ENCODE assay signal across 10 mouse cellular contexts in genomic region chr9:121320433-121320832, GRCm38 (mm10). TPM values are rescaled to one million over a fixed set of nuclear protein-coding genes. Genes with fewer than 3 reads are reported as not detected.
DNase-seq lines count a peak whose midpoint lies in the region; ATAC-seq and TF ChIP-seq lines count a peak whose summit lies in the region.
"Had no signal": no experiment of that assay in that cellular context is flagged by ENCODE, and none has a peak within 500 bp of the region (broad histone marks: within the 10 kb centered on the region; RNA-seq: fewer than 3 reads in every experiment).

No protein-coding gene starts in this region.

- no peak overlapping the region for H3K4me2 ChIP-seq in heart, embryonic 13.5 days
- H3K4me2 ChIP-seq in heart, embryonic 11.5 days = no peak overlapping the region
- no peak overlapping the region for H3K4me2 ChIP-seq in midbrain, embryonic 13.5 days (replicated peaks)
- H3K4me2 ChIP-seq in midbrain, postnatal 0 days (ENCODE audit: low read depth, low read length, poor library complexity, severe bottlenecking) = no peak overlapping the region
- H3K4me2 ChIP-seq in heart, postnatal 0 days (ENCODE audit: low read depth, low read length) = no peak overlapping the region
- H3K4me2 ChIP-seq in stomach, postnatal 0 days (replicated peaks; ENCODE audit: low read depth) = no peak overlapping the region
- H3K4me2 ChIP-seq: embryonic facial prominence, embryonic 15.5 days had no signal

- peak overlapping the region; percentile 58 for H3K27ac ChIP-seq in heart, embryonic 13.5 days (replicated peaks)
- H3K27ac ChIP-seq in heart, embryonic 11.5 days (ENCODE audit: low read depth, low read length) = no peak overlapping the region
- H3K27ac ChIP-seq in midbrain, embryonic 13.5 days = peak overlapping the region; percentile 67; the same call in 1 of the 2 replicates
- H3K27ac ChIP-seq in midbrain, postnatal 0 days (ENCODE audit: low read depth, low read length) = no peak overlapping the region
- H3K27ac ChIP-seq in heart, postnatal 0 days (ENCODE audit: low read depth) = peak overlapping the region; percentile 89
- no peak overlapping the region for H3K27ac ChIP-seq in stomach, postnatal 0 days (replicated peaks)
- H3K27ac ChIP-seq: embryonic facial prominence, embryonic 15.5 days had no signal

- no peak for TF ChIP-seq EP300 in heart, postnatal 0 days (IDR thresholded peaks at IDR 0.05; ENCODE audit: low read depth)
- no peak for TF ChIP-seq EP300 in stomach, postnatal 0 days (optimal IDR thresholded peaks at IDR 0.05)

- peaks cover 30% of the 10 kb centered on the region for H3K36me3 ChIP-seq in heart, embryonic 13.5 days
- H3K36me3 ChIP-seq in heart, embryonic 11.5 days (ENCODE audit: control insufficient read depth, insufficient read depth, low read length) = peaks cover 3% of the 10 kb centered on the region; the same call in 1 of the 2 replicates
- H3K36me3 ChIP-seq in midbrain, embryonic 13.5 days = peaks cover 10% of the 10 kb centered on the region
- no peaks in the 10 kb centered on the region for H3K36me3 ChIP-seq in midbrain, postnatal 0 days (ENCODE audit: insufficient read depth, low read length)
- 0 out of 2 replicates have a peak, but pooled peaks cover 4% of the 10 kb centered on the region for H3K36me3 ChIP-seq in heart, postnatal 0 days (replicated peaks; ENCODE audit: control insufficient read depth, insufficient read depth, low read length)
- H3K36me3 ChIP-seq in stomach, postnatal 0 days (ENCODE audit: control insufficient read depth, insufficient read depth, low read length) = 0 out of 2 replicates have a peak, but pooled peaks cover 5% of the 10 kb centered on the region

- 0 out of 2 replicates have a peak overlapping the region, but pooled peaks have one; percentile 64 for H3K9ac ChIP-seq in heart, embryonic 13.5 days
- no peak overlapping the region for H3K9ac ChIP-seq in heart, embryonic 11.5 days (ENCODE audit: low read depth, low read length)
- H3K9ac ChIP-seq in midbrain, embryonic 13.5 days (replicated peaks) = no peak overlapping the region
- H3K9ac ChIP-seq in midbrain, postnatal 0 days (replicated peaks; ENCODE audit: low read length, poor library complexity, severe bottlenecking) = no peak overlapping the region
- no peak overlapping the region for H3K9ac ChIP-seq in heart, postnatal 0 days (replicated peaks; ENCODE audit: low read depth, low read length)
- no peak overlapping the region for H3K9ac ChIP-seq in stomach, postnatal 0 days (ENCODE audit: low read length)
- H3K9ac ChIP-seq: embryonic facial prominence, embryonic 15.5 days had no signal

- 66% methylated on average over 2 of the region's 2 CpGs for whole genome bisulfite sequencing in heart, embryonic 13.5 days
- WGBS in heart, embryonic 11.5 days (ENCODE audit: insufficient replicate concordance) = 70% methylated on average over 2 of the region's 2 CpGs
- WGBS in midbrain, embryonic 13.5 days = 77% methylated on average over 2 of the region's 2 CpGs
- 84% methylated on average over 2 of the region's 2 CpGs for WGBS in midbrain, postnatal 0 days
- 60% methylated on average over 2 of the region's 2 CpGs for WGBS in heart, postnatal 0 days
- 54% methylated on average over 2 of the region's 2 CpGs for WGBS in stomach, postnatal 0 days

- no peak overlapping the region for H3K4me3 ChIP-seq in heart, embryonic 13.5 days
- H3K4me3 ChIP-seq in heart, embryonic 11.5 days (ENCODE audit: low read depth, low read length) = no peak overlapping the region
- no peak overlapping the region for H3K4me3 ChIP-seq in midbrain, embryonic 13.5 days (replicated peaks)
- no peak overlapping the region for H3K4me3 ChIP-seq in midbrain, postnatal 0 days (ENCODE audit: low read depth, low read length)
- no peak overlapping the region for H3K4me3 ChIP-seq in heart, postnatal 0 days (ENCODE audit: low read depth, low read length)
- no peak overlapping the region for H3K4me3 ChIP-seq in stomach, postnatal 0 days (ENCODE audit: low read depth, low read length)
- H3K4me3 ChIP-seq: embryonic facial prominence, embryonic 15.5 days had no signal

- no peaks in the 10 kb centered on the region for H3K9me3 ChIP-seq in heart, embryonic 13.5 days
- H3K9me3 ChIP-seq in heart, embryonic 11.5 days (replicated peaks; ENCODE audit: control insufficient read depth, low read length) = no peaks in the 10 kb centered on the region
- H3K9me3 ChIP-seq in midbrain, embryonic 13.5 days = no peaks in the 10 kb centered on the region
- H3K9me3 ChIP-seq in midbrain, postnatal 0 days (ENCODE audit: low read length) = no peaks in the 10 kb centered on the region
- no peaks in the 10 kb centered on the region for H3K9me3 ChIP-seq in heart, postnatal 0 days (replicated peaks; ENCODE audit: control insufficient read depth, low read length)
- no peaks in the 10 kb centered on the region for H3K9me3 ChIP-seq in stomach, postnatal 0 days (ENCODE audit: control insufficient read depth, low read length)

- no peak for TF ChIP-seq CTCF in midbrain, postnatal 0 days (IDR thresholded peaks at IDR 0.05)
- TF ChIP-seq CTCF in heart, postnatal 0 days (IDR thresholded peaks at IDR 0.05; ENCODE audit: low read depth) = no peak
- no peak for TF ChIP-seq CTCF in stomach, postnatal 0 days (IDR thresholded peaks at IDR 0.05; ENCODE audit: low read depth)

- ATAC-seq in heart, embryonic 13.5 days (ENCODE audit: extremely low read depth, insufficient number of reproducible peaks, low FRiP score, low TSS enrichment) = no peak; the same call in 1 of the 2 replicates
- ATAC-seq in heart, embryonic 11.5 days (replicated peaks; ENCODE audit: insufficient number of reproducible peaks, low FRiP score, low TSS enrichment) = no peak
- ATAC-seq in midbrain, embryonic 13.5 days = no peak
- ATAC-seq in midbrain, postnatal 0 days (ENCODE audit: low FRiP score) = no peak
- no peak for ATAC-seq in heart, postnatal 0 days (ENCODE audit: insufficient read depth, low read depth)
- peak; percentile 33; the same call in 1 of the 2 replicates for ATAC-seq in stomach, postnatal 0 days (ENCODE audit: low FRiP score, low TSS enrichment)

- H3K27me3 ChIP-seq in heart, embryonic 13.5 days (replicated peaks) = no peaks in the 10 kb centered on the region
- H3K27me3 ChIP-seq in heart, embryonic 11.5 days (ENCODE audit: control insufficient read depth, insufficient read depth, low read length) = no peaks in the 10 kb centered on the region
- H3K27me3 ChIP-seq in midbrain, embryonic 13.5 days = no peaks in the 10 kb centered on the region
- no peaks in the 10 kb centered on the region for H3K27me3 ChIP-seq in midbrain, postnatal 0 days (ENCODE audit: insufficient read depth, low read length)
- H3K27me3 ChIP-seq in heart, postnatal 0 days (ENCODE audit: control insufficient read depth, insufficient read depth, low read length) = no peaks in the 10 kb centered on the region
- no peaks in the 10 kb centered on the region for H3K27me3 ChIP-seq in stomach, postnatal 0 days (ENCODE audit: control insufficient read depth, insufficient read depth, low read length)
- H3K27me3 ChIP-seq: embryonic facial prominence, embryonic 15.5 days had no signal

- H3K4me1 ChIP-seq in heart, embryonic 13.5 days = peaks cover 52% of the 10 kb centered on the region
- peaks cover 22% of the 10 kb centered on the region for H3K4me1 ChIP-seq in heart, embryonic 11.5 days (ENCODE audit: control insufficient read depth, insufficient read depth, low read length)
- peaks cover 35% of the 10 kb centered on the region for H3K4me1 ChIP-seq in midbrain, embryonic 13.5 days (replicated peaks)
- peaks cover 4% of the 10 kb centered on the region; the same call in 1 of the 2 replicates for H3K4me1 ChIP-seq in midbrain, postnatal 0 days (ENCODE audit: insufficient read depth, low read length)
- peaks cover 41% of the 10 kb centered on the region for H3K4me1 ChIP-seq in heart, postnatal 0 days (ENCODE audit: control insufficient read depth, insufficient read depth)
- peaks cover 10% of the 10 kb centered on the region for H3K4me1 ChIP-seq in stomach, postnatal 0 days (replicated peaks; ENCODE audit: control insufficient read depth, insufficient read depth)

- no peak for DNase-seq in midbrain, postnatal 0 days (ENCODE audit: low spot score)
- no peak for DNase-seq in heart, postnatal 0 days (ENCODE audit: low spot score)
- DNase-seq in stomach, postnatal 0 days (ENCODE audit: low spot score) = no peak
- no peak for DNase-seq in urinary bladder, postnatal 4 days (ENCODE audit: low spot score in 2 of 2)
- DNase-seq: cerebellum, postnatal 14 days; lung, adult 18-20 months had no signal

RNA-seq across cellular contexts. Expression of gene Trak1, which starts 23.1 kb away (rescaled TPM):
- polyA plus RNA-seq in heart, embryonic 13.5 days (2015; fragmentation: Nextera tagmentation; extraction: Ambion mirVana) = 30.4 and 32.2 TPM in 2 replicates
- 21.3 and 27.2 TPM in 2 replicates for polyA plus RNA-seq in heart, embryonic 11.5 days (2014; fragmentation: Nextera tagmentation; extraction: Ambion mirVana)
- 41.1 and 44.8 TPM in 2 replicates for polyA plus RNA-seq in midbrain, embryonic 13.5 days (2015; fragmentation: Nextera tagmentation; extraction: Ambion mirVana)
- total RNA-seq in midbrain, postnatal 0 days (2014; rRNA removed) = 107 and 154 TPM in 2 replicates
- polyA plus RNA-seq in midbrain, postnatal 0 days (2015; fragmentation: Nextera tagmentation; extraction: Ambion mirVana) = 58.7 and 61.6 TPM in 2 replicates
- 113 and 120 TPM in 2 replicates for total RNA-seq in heart, postnatal 0 days (2014; rRNA removed; ENCODE audit: low replicate concordance)
- polyA plus RNA-seq in heart, postnatal 0 days (2015; fragmentation: Nextera tagmentation; extraction: Ambion mirVana) = 53.5 and 59.3 TPM in 2 replicates
- 24.0 and 27.7 TPM in 2 replicates for polyA plus RNA-seq in stomach, postnatal 0 days (2015; fragmentation: Nextera tagmentation; extraction: Ambion mirVana)

RNA-seq across cellular contexts. Expression of gene Ulk4, which starts 43.4 kb away (rescaled TPM):
- 95.9 and 112 TPM in 2 replicates for polyA plus RNA-seq in heart, embryonic 13.5 days (2015; fragmentation: Nextera tagmentation; extraction: Ambion mirVana)
- 101 and 106 TPM in 2 replicates for polyA plus RNA-seq in heart, embryonic 11.5 days (2014; fragmentation: Nextera tagmentation; extraction: Ambion mirVana)
- 151 and 159 TPM in 2 replicates for polyA plus RNA-seq in midbrain, embryonic 13.5 days (2015; fragmentation: Nextera tagmentation; extraction: Ambion mirVana)
- total RNA-seq in midbrain, postnatal 0 days (2014; rRNA removed) = 8.1 and 8.6 TPM in 2 replicates
- 68.0 and 80.0 TPM in 2 replicates for polyA plus RNA-seq in midbrain, postnatal 0 days (2015; fragmentation: Nextera tagmentation; extraction: Ambion mirVana)
- total RNA-seq in heart, postnatal 0 days (2014; rRNA removed; ENCODE audit: low replicate concordance) = 1.3 and 1.5 TPM in 2 replicates
- polyA plus RNA-seq in heart, postnatal 0 days (2015; fragmentation: Nextera tagmentation; extraction: Ambion mirVana) = 64.3 and 66.7 TPM in 2 replicates
- polyA plus RNA-seq in stomach, postnatal 0 days (2015; fragmentation: Nextera tagmentation; extraction: Ambion mirVana) = 69.3 and 73.3 TPM in 2 replicates

Comparison
In these comparisons a context has a peak if more than half of its experiments do, and no peak if none do; other contexts are left out.
1. H3K27ac ChIP-seq: peak in heart, embryonic 13.5 days (single experiment), midbrain, embryonic 13.5 days (single experiment) and heart, postnatal 0 days (single experiment); none in heart, embryonic 11.5 days (single experiment), midbrain, postnatal 0 days (single experiment) and stomach, postnatal 0 days (single experiment).